Mouse (Mus musculus) forebrain, embryonic 15.5 days (tissue): Measurements from ENCODE around the gene Tmem212. TPM values are rescaled to one million over a fixed set of nuclear protein-coding genes. Genes with fewer than 3 reads are reported as not detected.

Source experiments
- ATAC-seq: fragments of 200-750 bp; cut with Nextera tagmentation; replicated peaks from 2 replicates; pipeline ENCODE4 v1.8.0; 2017; ENCODE audit warnings: mild to moderate bottlenecking, moderate TSS enrichment, moderate library complexity
- H3K27ac ChIP-seq: fragments of 300-500 bp; sonication (generic); replicated peaks from 2 replicates; pipeline ENCODE4 v1.5.1; 2015; ENCODE audit warnings: mild to moderate bottlenecking, inconsistent platforms
- H3K27me3 ChIP-seq: fragments of 300-500 bp; sonication (generic); 2 replicates; pipeline ENCODE4 v1.6.1; 2015; ENCODE audit warnings: inconsistent platforms
- H3K36me3 ChIP-seq: fragments of 300-500 bp; sonication (generic); 2 replicates; pipeline ENCODE4 v1.6.1; 2015; ENCODE audit warnings: mild to moderate bottlenecking, inconsistent platforms
- H3K4me1 ChIP-seq: fragments of 300-500 bp; sonication (generic); 2 replicates; pipeline ENCODE4 v1.6.1; 2015; ENCODE audit warnings: inconsistent platforms
- H3K4me2 ChIP-seq: fragments of 300-500 bp; sonication (generic); replicated peaks from 2 replicates; pipeline ENCODE4 v1.6.1; 2015; ENCODE audit warnings: mild to moderate bottlenecking, inconsistent platforms
- H3K4me3 ChIP-seq: fragments of 300-500 bp; sonication (generic); 2 replicates; pipeline ENCODE4 v1.5.1; 2015; ENCODE audit warnings: mild to moderate bottlenecking, inconsistent platforms
- H3K9ac ChIP-seq: fragments of 300-500 bp; sonication (generic); replicated peaks from 2 replicates; pipeline ENCODE4 v1.6.1; 2015; ENCODE audit warnings: mild to moderate bottlenecking, inconsistent platforms
- H3K9me3 ChIP-seq: fragments of 300-500 bp; sonication (generic); 2 replicates; pipeline ENCODE4 v1.6.1; 2016; ENCODE audit warnings: inconsistent platforms
- WGBS: fragments of 180-500 bp; shearing (Covaris S2); methylation state at CpG from one replicate; pipeline ENCODE4 v1.1.7; 2015; ENCODE audit warnings: mixed read lengths; 5-methylcytosine and 5-hydroxymethylcytosine counted together
- polyA plus RNA-seq: library from polyadenylated mRNA; unstranded; fragments of >200 nt; fragmentation: Nextera tagmentation; extraction: Ambion mirVana; gene quantifications from 2 replicates; pipeline ENCODE4 v1.2.1, GENCODE M21; 2015

The Tmem212 gene
- polyA plus RNA-seq, 1 experiment from 2014 or later, result not detected

- no peak for ATAC-seq
- H3K27me3 ChIP-seq, result peaks cover 10% of the 10 kb centered on the region
Observed at GRCm38 (mm10) chr3:27859161-27859561, 37.0 kb downstream of the Tmem212 start.

GRCm38 (mm10) chr3:27858441-27859115 lies 37.6 kb downstream of the Tmem212 start:
- Histone ChIP-seq H3K4me2 (no peak overlapping the region), H3K4me1 (peaks cover 29% of the 10 kb centered on the region), H3K27me3 (peaks cover 10% of the 10 kb centered on the region), H3K9me3 (no peaks in the 10 kb centered on the region), H3K36me3 (no peaks in the 10 kb centered on the region), H3K4me3 (no peak overlapping the region), H3K27ac (no peak overlapping the region), H3K9ac (no peak overlapping the region)
- WGBS, result 42% methylated on average over 5 of the region's 5 CpGs
- no peak for ATAC-seq

More at GRCm38 (mm10) chr3:27859161-27859561, 37.0 kb downstream of the Tmem212 start:
- H3K9ac ChIP-seq, result no peak overlapping the region
- 13% methylated on average over 5 of the region's 5 CpGs for WGBS
- H3K27ac ChIP-seq, result no peak overlapping the region
- no peaks in the 10 kb centered on the region for H3K9me3 ChIP-seq
- H3K4me3 ChIP-seq, result no peak overlapping the region
- H3K36me3 ChIP-seq, result no peaks in the 10 kb centered on the region
- H3K4me2 ChIP-seq, result no peak overlapping the region
- H3K4me1 ChIP-seq, result peaks cover 33% of the 10 kb centered on the region

GRCm38 (mm10) chr3:27856288-27856687 lies 39.9 kb downstream of the Tmem212 start:
- H3K9me3 ChIP-seq, result no peaks in the 10 kb centered on the region; the same call in 1 of the 2 replicates
- ATAC-seq, result no peak
- H3K27ac ChIP-seq, result no peak overlapping the region
- H3K36me3 ChIP-seq, result no peaks in the 10 kb centered on the region
- peaks cover 10% of the 10 kb centered on the region for H3K4me1 ChIP-seq
- no peak overlapping the region for H3K4me3 ChIP-seq
- H3K4me2 ChIP-seq, result no peak overlapping the region
- WGBS, result 91% methylated on average over 2 of the region's 2 CpGs
- H3K27me3 ChIP-seq, result peaks cover 10% of the 10 kb centered on the region
- no peak overlapping the region for H3K9ac ChIP-seq

- Histone ChIP-seq H3K27me3 (peaks cover 10% of the 10 kb centered on the region), H3K4me3 (no peak overlapping the region), H3K4me1 (peaks cover 10% of the 10 kb centered on the region), H3K27ac (no peak overlapping the region), H3K9ac (no peak overlapping the region), H3K36me3 (no peaks in the 10 kb centered on the region), H3K9me3 (no peaks in the 10 kb centered on the region; the same call in 1 of the 2 replicates), H3K4me2 (no peak overlapping the region)
- peak; percentile 67; the same call in 1 of the 2 replicates for ATAC-seq
- WGBS, result 52% methylated on average over 5 of the region's 5 CpGs
Observed at GRCm38 (mm10) chr3:27854431-27855180, 41.6 kb downstream of the Tmem212 start.

- H3K27me3 ChIP-seq, result no peaks in the 10 kb centered on the region
- 76% methylated on average over 5 of the region's 5 CpGs for WGBS
- H3K27ac ChIP-seq, result no peak overlapping the region
- H3K9me3 ChIP-seq, result no peaks in the 10 kb centered on the region
- no peaks in the 10 kb centered on the region for H3K36me3 ChIP-seq
- H3K4me2 ChIP-seq, result no peak overlapping the region
- no peak overlapping the region for H3K9ac ChIP-seq
- no peak overlapping the region for H3K4me3 ChIP-seq
- H3K4me1 ChIP-seq, result no peaks in the 10 kb centered on the region
- ATAC-seq, result no peak
Observed at GRCm38 (mm10) chr3:27843266-27843665, 52.9 kb downstream of the Tmem212 start.

- Histone ChIP-seq H3K27me3 (no peaks in the 10 kb centered on the region), H3K9me3 (no peaks in the 10 kb centered on the region), H3K4me1 (no peaks in the 10 kb centered on the region), H3K36me3 (no peaks in the 10 kb centered on the region), H3K27ac (no peak overlapping the region), H3K9ac (no peak overlapping the region), H3K4me2 (no peak overlapping the region), H3K4me3 (no peak overlapping the region)
- ATAC-seq, result no peak
- 71% methylated on average over 5 of the region's 5 CpGs for WGBS
Observed at GRCm38 (mm10) chr3:27842856-27843255, 53.3 kb downstream of the Tmem212 start.

- no peak for ATAC-seq
- H3K4me1 ChIP-seq, result no peaks in the 10 kb centered on the region
- H3K9me3 ChIP-seq, result no peaks in the 10 kb centered on the region
- H3K27me3 ChIP-seq, result no peaks in the 10 kb centered on the region
- WGBS, result 84% methylated on average over 9 of the region's 9 CpGs
- no peaks in the 10 kb centered on the region for H3K36me3 ChIP-seq
- H3K4me2 ChIP-seq, result no peak overlapping the region
- no peak overlapping the region for H3K9ac ChIP-seq
- H3K27ac ChIP-seq, result no peak overlapping the region
- no peak overlapping the region for H3K4me3 ChIP-seq
Observed at GRCm38 (mm10) chr3:27840311-27840710, 55.9 kb downstream of the Tmem212 start.

DNA sequence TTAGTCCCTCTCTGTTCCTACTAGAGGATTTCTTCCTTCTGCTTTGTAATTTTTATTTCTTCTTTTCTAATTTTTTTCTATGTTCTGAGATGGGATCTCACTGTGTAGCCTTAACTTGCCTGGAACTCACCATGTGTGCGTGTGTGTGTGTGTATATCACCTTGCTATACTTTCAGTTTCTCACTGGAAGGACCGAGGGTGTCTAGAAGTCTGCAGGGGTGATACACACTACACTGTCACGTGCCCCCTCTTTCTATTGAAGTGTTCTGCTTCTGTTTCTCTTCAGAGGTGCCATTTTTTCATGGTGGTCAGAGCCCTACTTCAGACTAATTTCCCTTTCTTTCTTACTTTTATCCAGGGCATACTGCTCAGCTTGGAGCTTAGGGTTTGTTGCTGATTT lies 56.4 kb downstream of the Tmem212 start:
- 82% methylated on average over 3 of the region's 3 CpGs for WGBS
- no peaks in the 10 kb centered on the region for H3K4me1 ChIP-seq
- no peak overlapping the region for H3K27ac ChIP-seq
- no peak overlapping the region for H3K9ac ChIP-seq
- no peak overlapping the region for H3K4me2 ChIP-seq
- no peak overlapping the region for H3K4me3 ChIP-seq
- no peaks in the 10 kb centered on the region for H3K9me3 ChIP-seq
- no peaks in the 10 kb centered on the region for H3K27me3 ChIP-seq
- no peaks in the 10 kb centered on the region for H3K36me3 ChIP-seq
- ATAC-seq, result no peak

GRCm38 (mm10) chr3:27839231-27839630 lies 56.9 kb downstream of the Tmem212 start:
- H3K4me2 ChIP-seq, result no peak overlapping the region
- no peaks in the 10 kb centered on the region for H3K36me3 ChIP-seq
- no peaks in the 10 kb centered on the region for H3K27me3 ChIP-seq
- no peak overlapping the region for H3K4me3 ChIP-seq
- ATAC-seq, result no peak
- 84% methylated on average over 9 of the region's 9 CpGs for WGBS
- H3K4me1 ChIP-seq, result no peaks in the 10 kb centered on the region
- no peaks in the 10 kb centered on the region for H3K9me3 ChIP-seq
- no peak overlapping the region for H3K9ac ChIP-seq
- no peak overlapping the region for H3K27ac ChIP-seq

GRCm38 (mm10) chr3:27836297-27836696 lies 59.9 kb downstream of the Tmem212 start:
- Histone ChIP-seq H3K27ac (no peak overlapping the region), H3K36me3 (no peaks in the 10 kb centered on the region), H3K27me3 (no peaks in the 10 kb centered on the region), H3K9me3 (no peaks in the 10 kb centered on the region), H3K4me3 (no peak overlapping the region), H3K4me2 (no peak overlapping the region), H3K9ac (no peak overlapping the region), H3K4me1 (no peaks in the 10 kb centered on the region)
- no peak for ATAC-seq
- WGBS, result 87% methylated on average over 3 of the region's 3 CpGs

DNA sequence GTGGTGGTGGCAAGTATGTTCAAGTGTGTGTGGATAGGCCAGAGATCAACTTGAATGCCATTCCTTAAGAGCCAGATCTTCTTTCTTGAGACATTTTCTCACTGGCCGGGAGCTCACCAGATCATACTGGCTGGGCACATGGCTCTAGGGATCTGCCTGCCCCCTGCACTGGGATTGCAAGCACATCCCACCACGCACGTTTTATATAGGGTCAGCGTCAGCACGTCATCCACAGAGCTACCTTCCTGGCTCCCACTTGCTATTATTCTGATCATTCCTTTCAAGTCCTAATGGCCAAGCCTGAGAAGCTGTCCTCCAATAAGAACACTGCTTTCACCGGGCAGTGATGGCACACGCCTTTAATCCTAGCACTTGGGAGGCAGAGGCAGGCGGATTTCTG lies 60.4 kb downstream of the Tmem212 start:
- no peaks in the 10 kb centered on the region for H3K27me3 ChIP-seq
- no peaks in the 10 kb centered on the region for H3K36me3 ChIP-seq
- H3K9ac ChIP-seq, result no peak overlapping the region
- 94% methylated on average over 8 of the region's 8 CpGs for WGBS
- no peak overlapping the region for H3K4me3 ChIP-seq
- no peak for ATAC-seq
- no peaks in the 10 kb centered on the region for H3K4me1 ChIP-seq
- H3K27ac ChIP-seq, result no peak overlapping the region
- no peak overlapping the region for H3K4me2 ChIP-seq
- no peaks in the 10 kb centered on the region for H3K9me3 ChIP-seq

DNA sequence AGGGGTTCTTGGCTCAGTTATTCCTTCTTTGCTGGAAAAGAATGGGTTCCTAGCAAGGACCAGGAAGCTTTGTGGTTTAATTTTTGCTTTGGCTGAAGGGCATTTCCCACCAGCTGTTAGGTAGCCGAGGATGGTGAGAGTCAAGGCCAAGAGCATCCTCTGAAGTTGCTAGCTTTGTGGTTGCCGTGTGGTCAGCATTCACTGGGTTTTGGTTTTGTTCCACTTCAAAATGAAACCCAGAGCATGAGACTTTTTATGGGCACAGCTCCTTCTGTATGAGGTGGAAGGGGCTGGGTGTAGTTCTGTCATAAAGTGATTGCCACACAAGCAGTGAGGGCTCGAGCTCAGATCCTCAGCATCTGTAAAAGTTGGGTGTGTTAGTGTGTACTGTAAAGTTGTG lies 67.4 kb downstream of the Tmem212 start:
- no peak overlapping the region for H3K27ac ChIP-seq
- WGBS, result 88% methylated on average over 3 of the region's 3 CpGs
- no peaks in the 10 kb centered on the region for H3K9me3 ChIP-seq
- no peak for ATAC-seq
- no peaks in the 10 kb centered on the region for H3K36me3 ChIP-seq
- H3K27me3 ChIP-seq, result no peaks in the 10 kb centered on the region
- H3K9ac ChIP-seq, result no peak overlapping the region
- H3K4me1 ChIP-seq, result no peaks in the 10 kb centered on the region
- H3K4me2 ChIP-seq, result no peak overlapping the region
- H3K4me3 ChIP-seq, result no peak overlapping the region
